Mouse (Mus musculus): ENCODE measurements around the gene Prr15. TPM values are rescaled to one million over a fixed set of nuclear protein-coding genes. Genes with fewer than 3 reads are reported as not detected.

Gene Prr15
- 21.2 and 166 TPM in 2 replicates for polyA plus RNA-seq (2012; rRNA removed)

GRCm38 (mm10) chr6:54325246-54325885 lies at the start of gene Prr15:
TSS of gene Prr15 (plus strand) at chr6:54325835.
- Histone ChIP-seq H3K4me1 (ENCODE audit: control insufficient read depth, insufficient read depth, insufficient read length, low read length) (peaks cover 6% of the 10 kb centered on the region), H3K27ac (ENCODE audit: insufficient read depth, low read depth, low read length) (0 out of 2 replicates have a peak within 1 kb of the TSS, but pooled peaks have one; percentile 8), H3K36me3 (ENCODE audit: control insufficient read depth, insufficient read depth, low read length) (peaks cover 14% of the 10 kb centered on the region), H3K27me3 (ENCODE audit: control insufficient read depth, insufficient read depth, low read length) (no peaks in the 10 kb centered on the region), H3K4me3 (ENCODE audit: low read depth, low read length) (peak within 1 kb of the TSS; percentile 91)
- TF ChIP-seq POLR2A (IDR thresholded peaks at IDR 0.05; ENCODE audit: low read depth, low read length) (no peak), CTCF (IDR thresholded peaks at IDR 0.05; ENCODE audit: extremely low read depth, insufficient read length, insufficient replicate concordance, low read depth, low read length) (no peak)
- WGBS, result 41% methylated on average over 3 of the region's 3 CpGs

GRCm38 (mm10) chr6:54277234-54277633 lies 48.4 kb upstream of the Prr15 start:
- WGBS, result 83% methylated on average over 4 of the region's 4 CpGs
- no peaks in the 10 kb centered on the region for H3K27me3 ChIP-seq (ENCODE audit: control insufficient read depth, insufficient read depth, low read length)
- peaks cover 10% of the 10 kb centered on the region; the same call in 1 of the 2 replicates for H3K4me1 ChIP-seq (ENCODE audit: control insufficient read depth, insufficient read depth, insufficient read length, low read length)
- no peak overlapping the region for H3K4me3 ChIP-seq (ENCODE audit: low read depth, low read length)
- TF ChIP-seq CTCF (IDR thresholded peaks at IDR 0.05; ENCODE audit: extremely low read depth, insufficient read length, insufficient replicate concordance, low read depth, low read length), result no peak
- TF ChIP-seq POLR2A (IDR thresholded peaks at IDR 0.05; ENCODE audit: low read depth, low read length), result no peak
- H3K36me3 ChIP-seq (ENCODE audit: control insufficient read depth, insufficient read depth, low read length), result no peaks in the 10 kb centered on the region
- no peak overlapping the region for H3K27ac ChIP-seq (ENCODE audit: insufficient read depth, low read depth, low read length)

DNA sequence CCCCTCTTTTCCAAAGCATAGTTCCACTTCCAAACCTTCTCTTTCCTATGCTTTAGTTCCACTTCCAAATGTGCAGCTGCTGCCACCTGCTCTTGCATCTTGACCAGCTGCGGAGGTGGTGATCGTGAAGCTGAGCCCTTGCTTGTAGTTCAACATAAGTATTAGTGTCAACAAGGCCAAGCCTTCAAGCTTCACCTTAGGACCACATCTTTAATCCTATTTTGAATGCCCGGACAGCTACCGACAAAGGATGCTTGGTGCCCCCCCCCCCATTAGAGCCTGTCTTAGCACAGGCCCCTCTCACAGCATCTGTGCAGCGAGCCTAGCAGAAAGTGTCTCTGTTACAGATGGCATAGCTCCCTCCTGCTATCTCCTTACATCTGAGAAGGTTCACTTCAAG lies 47.8 kb upstream of the Prr15 start:
- WGBS, result 82% methylated on average over 5 of the region's 5 CpGs
- peaks cover 10% of the 10 kb centered on the region; the same call in 1 of the 2 replicates for H3K4me1 ChIP-seq (ENCODE audit: control insufficient read depth, insufficient read depth, insufficient read length, low read length)
- no peaks in the 10 kb centered on the region for H3K27me3 ChIP-seq (ENCODE audit: control insufficient read depth, insufficient read depth, low read length)
- H3K4me3 ChIP-seq (ENCODE audit: low read depth, low read length), result no peak overlapping the region
- no peak for TF ChIP-seq POLR2A (IDR thresholded peaks at IDR 0.05; ENCODE audit: low read depth, low read length)
- no peak for TF ChIP-seq CTCF (IDR thresholded peaks at IDR 0.05; ENCODE audit: extremely low read depth, insufficient read length, insufficient replicate concordance, low read depth, low read length)
- no peak overlapping the region for H3K27ac ChIP-seq (ENCODE audit: insufficient read depth, low read depth, low read length)
- no peaks in the 10 kb centered on the region for H3K36me3 ChIP-seq (ENCODE audit: control insufficient read depth, insufficient read depth, low read length)

GRCm38 (mm10) chr6:54278613-54279012 lies 47.0 kb upstream of the Prr15 start:
- TF ChIP-seq CTCF (IDR thresholded peaks at IDR 0.05; ENCODE audit: extremely low read depth, insufficient read length, insufficient replicate concordance, low read depth, low read length) (no peak), POLR2A (IDR thresholded peaks at IDR 0.05; ENCODE audit: low read depth, low read length) (no peak)
- 69% methylated on average over 2 of the region's 2 CpGs for WGBS
- Histone ChIP-seq H3K27me3 (ENCODE audit: control insufficient read depth, insufficient read depth, low read length) (no peaks in the 10 kb centered on the region), H3K4me1 (ENCODE audit: control insufficient read depth, insufficient read depth, insufficient read length, low read length) (peaks cover 10% of the 10 kb centered on the region; the same call in 1 of the 2 replicates), H3K36me3 (ENCODE audit: control insufficient read depth, insufficient read depth, low read length) (no peaks in the 10 kb centered on the region), H3K27ac (ENCODE audit: insufficient read depth, low read depth, low read length) (peak overlapping the region; percentile 66), H3K4me3 (ENCODE audit: low read depth, low read length) (no peak overlapping the region)

DNA sequence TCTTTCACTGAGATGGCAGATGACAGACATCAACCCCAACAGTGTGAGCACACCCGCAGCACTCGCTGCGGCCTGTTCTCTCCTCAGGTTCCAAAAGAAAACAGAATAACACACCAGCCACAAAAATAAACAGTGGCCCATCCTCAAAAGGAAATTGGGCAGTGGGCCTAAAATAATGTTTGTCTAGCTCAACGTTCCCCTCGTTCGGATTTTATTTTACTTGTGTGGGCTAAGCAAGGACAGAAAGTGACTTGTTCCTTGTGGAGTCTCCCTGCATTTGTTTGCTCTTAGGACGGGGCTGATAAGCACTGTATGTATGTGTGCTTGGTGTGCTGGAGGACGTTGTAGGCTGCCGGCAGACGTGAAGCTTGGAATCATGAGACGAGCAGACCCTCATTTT lies 46.2 kb upstream of the Prr15 start:
- 33% methylated on average over 11 of the region's 11 CpGs for WGBS
- TF ChIP-seq CTCF (IDR thresholded peaks at IDR 0.05; ENCODE audit: extremely low read depth, insufficient read length, insufficient replicate concordance, low read depth, low read length) (no peak), POLR2A (IDR thresholded peaks at IDR 0.05; ENCODE audit: low read depth, low read length) (no peak)

DNA sequence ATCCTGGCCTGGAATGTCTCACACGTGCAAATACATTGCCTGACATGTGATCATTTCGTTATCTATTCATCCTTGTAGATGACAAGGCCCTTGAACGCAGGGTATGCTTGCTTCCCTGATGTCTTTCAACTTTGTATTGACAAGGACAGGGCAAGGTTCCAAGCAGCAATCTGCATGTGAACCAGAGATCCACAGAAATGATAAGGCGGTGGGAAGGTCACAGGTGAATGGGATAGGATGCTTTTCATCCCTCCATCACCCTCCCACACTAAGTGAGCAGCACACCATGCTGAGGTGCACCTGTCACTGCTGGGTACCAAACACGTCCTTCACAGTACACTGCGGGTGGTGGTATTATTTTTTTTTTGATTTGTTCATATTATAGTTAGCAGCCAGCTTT lies 45.4 kb upstream of the Prr15 start:
- Histone ChIP-seq H3K4me1 (ENCODE audit: control insufficient read depth, insufficient read depth, insufficient read length, low read length) (peaks cover 10% of the 10 kb centered on the region; the same call in 1 of the 2 replicates), H3K27ac (ENCODE audit: insufficient read depth, low read depth, low read length) (no peak overlapping the region), H3K27me3 (ENCODE audit: control insufficient read depth, insufficient read depth, low read length) (no peaks in the 10 kb centered on the region), H3K36me3 (ENCODE audit: control insufficient read depth, insufficient read depth, low read length) (no peaks in the 10 kb centered on the region), H3K4me3 (ENCODE audit: low read depth, low read length) (no peak overlapping the region)
- TF ChIP-seq POLR2A (IDR thresholded peaks at IDR 0.05; ENCODE audit: low read depth, low read length) (no peak), CTCF (IDR thresholded peaks at IDR 0.05; ENCODE audit: extremely low read depth, insufficient read length, insufficient replicate concordance, low read depth, low read length) (no peak)
- WGBS, result 75% methylated on average over 6 of the region's 6 CpGs

More for the DNA sequence above, 46.2 kb upstream of the Prr15 start:
- Histone ChIP-seq H3K27me3 (ENCODE audit: control insufficient read depth, insufficient read depth, low read length) (no peaks in the 10 kb centered on the region), H3K36me3 (ENCODE audit: control insufficient read depth, insufficient read depth, low read length) (no peaks in the 10 kb centered on the region), H3K4me1 (ENCODE audit: control insufficient read depth, insufficient read depth, insufficient read length, low read length) (peaks cover 10% of the 10 kb centered on the region; the same call in 1 of the 2 replicates), H3K27ac (ENCODE audit: insufficient read depth, low read depth, low read length) (peak overlapping the region; percentile 5; the same call in 1 of the 2 replicates), H3K4me3 (ENCODE audit: low read depth, low read length) (no peak overlapping the region)

GRCm38 (mm10) chr6:54283299-54283698 lies 42.3 kb upstream of the Prr15 start:
- peaks cover 2% of the 10 kb centered on the region; the same call in 1 of the 2 replicates for H3K36me3 ChIP-seq (ENCODE audit: control insufficient read depth, insufficient read depth, low read length)
- no peaks in the 10 kb centered on the region for H3K27me3 ChIP-seq (ENCODE audit: control insufficient read depth, insufficient read depth, low read length)
- H3K4me1 ChIP-seq (ENCODE audit: control insufficient read depth, insufficient read depth, insufficient read length, low read length), result peaks cover 10% of the 10 kb centered on the region; the same call in 1 of the 2 replicates
- H3K27ac ChIP-seq (ENCODE audit: insufficient read depth, low read depth, low read length), result no peak overlapping the region
- TF ChIP-seq CTCF (IDR thresholded peaks at IDR 0.05; ENCODE audit: extremely low read depth, insufficient read length, insufficient replicate concordance, low read depth, low read length) (no peak), POLR2A (IDR thresholded peaks at IDR 0.05; ENCODE audit: low read depth, low read length) (no peak)
- no peak overlapping the region for H3K4me3 ChIP-seq (ENCODE audit: low read depth, low read length)
- WGBS, result 88% methylated on average over 1 of the region's 1 CpGs
